Mouse (Mus musculus) gastrocnemius, adult 18-20 months (tissue): ENCODE measurements around the gene Cox16. TPM values are rescaled to one million over a fixed set of nuclear protein-coding genes. Genes with fewer than 3 reads are reported as not detected.
"Not testable (repeated sequence)": the region's sequence is repeated elsewhere in the genome, so short reads cannot be mapped to it uniquely, and the experiment has no call there.

ENCODE experiments used
- DNase-seq: peaks from one replicate; pipeline ENCODE4 v3.0.0; 2021; ENCODE audit warnings: low spot score
- long read RNA-seq, 2 experiments: library from polyadenylated mRNA; stranded (forward); transcript quantifications; one replicate each; pipeline ENCODE4 v2.0.0; 2021
- total RNA-seq, 2 experiments: library from RNA; stranded (reverse); gene quantifications; 2 replicates each; pipeline ENCODE4 v1.2.3; 2021

Gene Cox16
- total RNA-seq = 10 to 100 TPM; 81.3 to 89.9 TPM
- long read RNA-seq, experiment 1, transcript Cox16-206 (4 exons, 431 nt) = minor isoform, 6 of 69 reads
- long read RNA-seq, experiment 1, transcript Cox16-202 (4 exons, 668 nt) = major isoform, 43 of 69 reads
- long read RNA-seq, experiment 1, transcript Cox16-201 (4 exons, 2,007 nt) = minor isoform, 14 of 69 reads
- long read RNA-seq, experiment 1, partial matches to known transcripts = 1 of 69 reads
- long read RNA-seq, experiment 1, other reads (novel, unspliced or antisense) = 5 of 69 reads
- long read RNA-seq, experiment 2, transcript Cox16-202 (4 exons, 668 nt) = major isoform, 44 of 68 reads
- long read RNA-seq, experiment 2, transcript Cox16-201 (4 exons, 2,007 nt) = minor isoform, 14 of 68 reads
- long read RNA-seq, experiment 2, partial matches to known transcripts = 0 of 68 reads
- long read RNA-seq, experiment 2, other reads (novel, unspliced or antisense) = 5 of 68 reads

- peak; percentile 87 for DNase-seq
Measured at GRCm38 (mm10) chr12:81484727-81485191, at the start of gene Cox16. TSS of gene Cox16 (minus strand) at chr12:81485127.

GRCm38 (mm10) chr12:81533029-81533419 lies 48.1 kb upstream of the Cox16 start:
- no peak for DNase-seq

- peak; percentile 78 for DNase-seq
Measured at GRCm38 (mm10) chr12:81532316-81533028, 47.5 kb upstream of the Cox16 start, which contains the start of the genes Gm20498 and Synj2bp. TSS of gene Gm20498 (minus strand) at chr12:81532905. TSS of gene Synj2bp (minus strand) at chr12:81532911.

DNA sequence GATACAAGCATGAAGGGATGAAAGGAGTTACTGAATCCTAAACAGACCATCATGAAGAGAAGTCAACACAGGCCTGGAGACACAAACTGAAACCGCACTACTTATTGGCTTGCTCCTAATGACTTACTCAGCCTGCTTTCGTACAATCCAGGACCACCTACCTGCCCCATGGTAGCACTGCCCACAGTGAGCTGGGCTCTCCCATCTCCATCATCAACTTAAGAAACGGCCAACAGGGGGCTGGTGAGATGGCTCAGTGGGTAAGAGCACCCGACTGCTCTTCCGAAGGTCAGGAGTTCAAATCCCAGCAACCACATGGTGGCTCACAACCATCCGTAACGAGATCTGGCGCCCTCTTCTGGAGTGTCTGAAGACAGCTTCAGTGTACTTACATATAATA lies 45.7 kb upstream of the Cox16 start:
- not testable (repeated sequence) for DNase-seq

DNA sequence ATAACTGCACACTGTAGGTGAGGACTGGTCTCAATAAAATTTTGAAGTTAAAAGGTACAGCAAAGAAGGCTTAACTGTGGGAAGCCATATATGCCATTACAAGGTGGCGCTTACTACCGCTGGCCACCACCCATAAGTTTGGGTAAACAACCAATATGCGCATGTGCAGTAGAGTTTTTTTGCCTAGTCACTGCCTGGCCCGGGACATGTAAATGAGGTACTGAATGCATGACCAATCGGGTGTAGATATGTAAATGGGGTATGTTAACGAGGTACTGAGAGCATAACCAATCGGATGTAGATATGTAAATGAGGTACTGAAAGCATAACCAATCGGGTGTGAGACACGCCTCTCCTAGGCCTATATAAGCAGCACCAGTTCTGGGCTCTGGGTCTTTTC lies 12.0 kb upstream of the Cox16 start:
- not testable (repeated sequence) for DNase-seq

DNA sequence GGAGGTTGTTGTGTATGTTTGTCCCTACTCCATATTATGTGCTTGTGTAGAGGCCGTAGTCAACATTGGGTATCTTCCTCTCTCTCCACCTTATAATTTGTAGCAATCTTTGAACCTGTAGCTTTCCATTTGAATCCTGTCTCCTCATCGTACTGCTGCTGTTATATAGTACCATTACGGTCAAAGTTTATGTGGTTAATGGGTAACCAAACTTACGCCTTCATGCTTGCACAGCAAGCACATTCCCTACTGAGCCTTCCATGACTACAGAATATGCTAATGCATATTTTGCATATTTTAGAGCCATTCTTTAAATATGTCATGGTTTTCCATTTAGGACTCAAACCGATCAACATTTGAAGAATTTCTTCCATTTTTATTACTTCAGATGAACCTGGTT lies 5.6 kb upstream of the Cox16 start:
- DNase-seq = no peak

GRCm38 (mm10) chr12:81485311-81485710 lies 384 bp upstream of the Cox16 start:
- no peak for DNase-seq

- no peak for DNase-seq
Measured at GRCm38 (mm10) chr12:81484212-81484611, 715 bp downstream of the Cox16 start.

DNA sequence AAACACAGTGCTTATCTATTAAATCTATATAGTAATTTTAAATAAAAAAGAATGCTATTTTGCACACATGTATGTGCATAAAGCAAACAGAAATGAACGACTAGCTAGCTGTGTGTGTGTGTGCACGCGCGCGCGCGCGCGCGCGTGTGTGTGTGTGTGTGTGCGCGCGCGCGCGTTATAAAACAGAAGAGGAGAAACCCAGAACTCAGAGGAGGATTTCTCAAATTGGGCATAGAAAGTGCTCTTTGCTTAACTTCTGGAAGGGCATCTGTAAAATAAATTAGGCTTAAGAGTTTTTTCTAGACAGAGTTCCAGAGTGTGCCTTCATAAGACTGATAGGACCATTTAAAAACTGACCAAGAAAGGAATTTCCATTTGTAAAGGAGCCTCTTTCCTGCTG lies 1.3 kb downstream of the Cox16 start:
- DNase-seq = no peak

DNA sequence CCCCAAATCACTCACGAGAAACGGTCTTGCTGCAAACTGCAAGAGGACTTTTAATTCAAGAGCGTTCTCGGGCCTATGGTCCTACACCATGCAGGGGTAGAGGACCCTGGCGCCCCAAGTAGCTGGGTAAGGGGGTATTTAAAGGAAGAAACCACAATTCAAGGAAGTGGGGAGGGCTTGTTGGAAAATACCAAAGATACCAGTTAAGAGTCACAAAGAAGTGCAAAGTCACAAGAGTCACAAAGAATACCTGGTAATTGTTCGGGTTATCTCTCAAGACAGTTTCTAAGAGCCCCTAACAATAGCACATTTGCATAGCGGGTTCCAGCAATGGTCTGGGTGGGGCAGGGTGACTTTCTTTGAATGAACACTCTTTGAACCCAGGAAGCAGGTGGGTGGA lies 25.9 kb downstream of the Cox16 start:
- DNase-seq = not testable (repeated sequence)

DNA sequence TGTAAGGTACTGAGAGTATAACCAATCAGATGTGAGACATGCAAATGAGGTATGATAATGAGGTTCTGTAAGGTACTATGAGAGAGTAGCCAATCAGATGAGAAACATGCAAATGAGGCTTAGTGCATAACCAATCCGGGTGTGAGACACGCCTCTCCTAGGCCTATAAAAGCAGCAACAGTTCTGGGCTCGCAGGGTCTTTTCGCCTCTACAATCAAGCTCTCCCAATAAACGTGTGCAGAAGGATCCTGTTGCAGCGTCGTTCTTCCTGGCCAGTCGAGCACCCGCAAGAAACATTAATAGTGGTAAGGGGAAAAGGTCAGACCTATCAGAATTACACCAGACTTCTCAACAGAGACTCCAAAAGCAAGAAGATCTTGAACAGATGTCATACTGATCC lies 45.9 kb downstream of the Cox16 start:
- not testable (repeated sequence) for DNase-seq

DNA sequence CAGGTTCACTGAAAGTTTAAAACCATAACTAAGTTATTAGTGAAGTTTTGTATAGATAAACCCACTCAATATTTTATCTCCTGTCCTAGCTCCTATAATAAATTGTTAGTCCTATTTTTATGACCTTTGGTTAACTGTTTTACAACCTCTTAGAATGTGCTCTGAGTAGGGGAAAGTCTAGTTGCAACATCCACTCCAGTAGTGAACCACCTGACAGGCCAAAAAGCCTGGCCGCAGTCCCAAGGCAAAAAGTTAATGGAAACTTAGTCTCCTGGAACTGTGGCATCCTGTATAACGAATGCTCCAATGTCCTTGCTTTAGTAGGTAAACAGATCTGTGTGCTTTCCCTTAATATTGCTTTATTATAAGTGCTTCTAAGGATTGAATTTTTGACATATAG lies 50.1 kb downstream of the Cox16 start:
- not testable (repeated sequence) for DNase-seq

DNA sequence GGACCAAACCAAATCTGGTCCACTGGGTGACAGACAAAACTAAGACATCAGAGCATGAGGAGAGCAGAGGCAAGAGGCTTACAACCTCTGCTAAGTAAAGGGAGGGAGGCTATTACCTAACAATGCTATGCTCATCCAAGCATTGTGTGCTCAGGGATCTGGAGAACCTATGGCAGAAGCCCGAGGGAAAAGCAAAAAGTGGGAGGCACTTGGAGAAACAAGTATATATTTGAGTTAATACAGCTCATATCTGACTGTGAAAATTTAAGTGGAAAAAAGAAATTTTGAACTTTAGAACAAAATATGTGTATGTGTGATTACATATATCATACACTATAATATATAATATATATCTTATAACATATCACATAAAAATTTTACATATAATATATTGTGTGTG lies 63.1 kb downstream of the Cox16 start, which contains the start of gene Adam4:
Gene Adam4, minus strand, starts transcription at position 101 of the 400 bp plus-strand sequence.
- DNase-seq = no peak

GRCm38 (mm10) chr12:81413211-81413610 lies 71.7 kb downstream of the Cox16 start:
- DNase-seq = no peak

GRCm38 (mm10) chr12:81408966-81409365 lies 76.0 kb downstream of the Cox16 start:
- no peak for DNase-seq

GRCm38 (mm10) chr12:81402187-81402586 lies 82.7 kb downstream of the Cox16 start:
- DNase-seq = peak; percentile 62

GRCm38 (mm10) chr12:81379364-81379763 lies 105.6 kb downstream of the Cox16 start, which contains the start of gene Gm4787:
TSS of gene Gm4787 (minus strand) at chr12:81379464.
- DNase-seq = not testable (repeated sequence)

GRCm38 (mm10) chr12:81333841-81334240 lies 151.1 kb downstream of the Cox16 start:
- no peak for DNase-seq

- peak; percentile 69 for DNase-seq
Measured at GRCm38 (mm10) chr12:81332875-81333421, 152.0 kb downstream of the Cox16 start, which contains the start of gene Slc8a3. TSS of gene Slc8a3 (minus strand) at chr12:81333180.

- peak; percentile 30 for DNase-seq
Measured at GRCm38 (mm10) chr12:81331937-81332874, 152.7 kb downstream of the Cox16 start.
